Mouse (Mus musculus) forebrain, embryonic 16.5 days (tissue): ENCODE results near the gene Slc22a27. TPM values are rescaled to one million over a fixed set of nuclear protein-coding genes. Genes with fewer than 3 reads are reported as not detected.

ENCODE experiments used
- microRNA-seq: library from miRNA; unstranded; fragments of <30 nt; microRNA quantifications from one replicate; pipeline ENCODE4, GENCODE M21; 2017
- polyA plus RNA-seq: library from polyadenylated mRNA; unstranded; fragments of >200 nt; fragmentation: Nextera tagmentation; extraction: Ambion mirVana; gene quantifications from 2 replicates; pipeline ENCODE4 v1.2.1, GENCODE M21; 2015

Slc22a27 gene
- polyA plus RNA-seq, 1 experiment from 2014 or later: not detected

Small RNA genes within 50 kb of the gene (microRNA-seq; reads per million reads assigned to microRNA genes)
- not detected for gene Gm24951

Other genes with a start within 250 kb of the Slc22a27 start
- gene Slc22a26, start 163.4 kb downstream of the Slc22a27 start, polyA plus RNA-seq: not detected in 2 replicates
- gene Slc22a28, start 166.0 kb upstream of the Slc22a27 start, polyA plus RNA-seq: not detected in 2 replicates